Mouse (Mus musculus) erythroblast, embryonic 14.5 days (primary cell): Measurements from ENCODE around the gene Nab2.

Source experiments
- GATA1 ChIP-seq: IDR thresholded peaks from 2 replicates; pipeline ENCODE4 v1.6.1; 2012; ENCODE audit warnings: low read length, inconsistent platforms, mixed read lengths
- TAL1 ChIP-seq: IDR thresholded peaks from 3 replicates; pipeline ENCODE4 v1.6.1; 2012; ENCODE audit warnings: low read length, inconsistent platforms, mixed read lengths

GRCm38 (mm10) chr10:127703299-127703698, 34.9 kb upstream of the Nab2 start:
- TF ChIP-seq TAL1 = no peak
- no peak for TF ChIP-seq GATA1
